Mouse (Mus musculus) neutrophil, adult 5-6 weeks (primary cell): ENCODE data around the gene Nqo1. TPM values are rescaled to one million over a fixed set of nuclear protein-coding genes. Genes with fewer than 3 reads are reported as not detected.

Experiments
- ATAC-seq: fragments of 151-379, 151-347 bp; 2 replicates; pipeline ENCODE4 v1.8.0; 2017; ENCODE audit warnings: mild to moderate bottlenecking, moderate TSS enrichment; ENCODE audit not compliant: insufficient number of reproducible peaks, poor library complexity, low FRiP score, severe bottlenecking; ENCODE audit errors: extremely low read depth
- total RNA-seq: library from RNA; stranded (forward); fragments of 200-1000 nt; gene quantifications from 2 replicates; pipeline ENCODE4 v1.2.3, GENCODE M21; 2017

The Nqo1 gene
- total RNA-seq, 1 experiment from 2014 or later = 0.58 TPM

DNA sequence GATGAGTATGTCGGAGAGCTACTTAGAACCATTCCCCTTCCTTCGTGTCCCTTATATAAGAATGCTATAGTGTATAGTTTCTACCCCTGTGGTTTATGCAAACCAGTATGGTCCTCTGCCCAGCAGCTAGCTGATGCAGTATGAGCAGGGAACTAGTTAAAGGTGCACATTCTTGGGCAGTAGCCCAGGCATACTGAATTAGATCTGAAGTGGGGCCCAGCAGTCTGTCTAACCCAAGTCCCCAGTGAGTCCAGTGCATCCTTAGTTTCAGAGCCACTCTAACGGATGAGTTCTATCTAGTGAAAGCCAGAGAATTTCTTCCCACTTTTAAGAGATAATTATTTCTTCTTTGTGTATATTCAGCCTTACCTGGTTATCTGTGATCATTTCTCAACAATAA is 25.7 kb downstream of the Nqo1 start:
- ATAC-seq = no peak

- no peak for ATAC-seq
Measured at GRCm38 (mm10) chr8:107370311-107370710, 32.7 kb downstream of the Nqo1 start.

Other genes with a start within 250 kb of the Nqo1 start
- 80.1 and 105 TPM in 2 replicates for gene Nfat5, start 109.7 kb downstream of the Nqo1 start, total RNA-seq
- gene Nob1, start 21.8 kb upstream of the Nqo1 start, total RNA-seq = 17.6 and 18.0 TPM in 2 replicates
- 102 and 107 TPM in 2 replicates for gene Wwp2, start 33.2 kb upstream of the Nqo1 start, total RNA-seq
- 39.7 and 42.4 TPM in 2 replicates for gene Psmd7, start 185.3 kb upstream of the Nqo1 start, total RNA-seq